Mouse (Mus musculus) C2C12 (cell line): ENCODE results near the gene Kank4. TPM values are rescaled to one million over a fixed set of nuclear protein-coding genes. Genes with fewer than 3 reads are reported as not detected.

ENCODE experiments used
- H3K27me3 ChIP-seq: one replicate; pipeline ENCODE4 v1.6.1; 2011; ENCODE audit not compliant: control insufficient read depth, insufficient read depth, insufficient read length
- H3K36me3 ChIP-seq: one replicate; pipeline ENCODE4 v1.6.1; 2011; ENCODE audit not compliant: control insufficient read depth, insufficient read depth
- H3K4me3 ChIP-seq: one replicate; pipeline ENCODE4 v1.5.1; 2011; ENCODE audit warnings: mild to moderate bottlenecking, control low read depth; ENCODE audit not compliant: poor library complexity, insufficient read depth, severe bottlenecking
- H3K79me2 ChIP-seq: one replicate; pipeline ENCODE4 v1.6.1; 2011; ENCODE audit not compliant: control insufficient read depth, insufficient read depth
- H3K79me3 ChIP-seq: one replicate; pipeline ENCODE4 v1.6.1; 2011; ENCODE audit warnings: low read depth, control low read depth
- H3ac ChIP-seq: one replicate; pipeline ENCODE3; 2011; ENCODE audit warnings: low read depth; ENCODE audit not compliant: control insufficient read depth, insufficient read length
- CEBPB ChIP-seq: IDR thresholded peaks from one replicate; pipeline ENCODE4 v1.6.1; 2011; ENCODE audit warnings: low read depth, mild to moderate bottlenecking, control low read depth, moderate library complexity
- CTCF ChIP-seq: IDR thresholded peaks from one replicate; pipeline ENCODE4 v1.5.1; 2011; ENCODE audit not compliant: control insufficient read depth, insufficient read depth, insufficient read length
- FOSL1 ChIP-seq: IDR thresholded peaks from one replicate; pipeline ENCODE4 v1.8.0; 2011; ENCODE audit warnings: mild to moderate bottlenecking, low read length; ENCODE audit not compliant: poor library complexity, insufficient read depth, severe bottlenecking
- MAX ChIP-seq: IDR thresholded peaks from one replicate; pipeline ENCODE4 v1.6.1; 2011; ENCODE audit warnings: mild to moderate bottlenecking, control low read depth
- MYOD1 ChIP-seq: IDR thresholded peaks from one replicate; pipeline ENCODE4 v1.6.1; 2011; ENCODE audit warnings: low read depth; ENCODE audit not compliant: control insufficient read depth, insufficient read length
- MYOG ChIP-seq: IDR thresholded peaks from one replicate; pipeline ENCODE4 v1.6.1; 2011; ENCODE audit not compliant: control insufficient read depth, insufficient read length; ENCODE audit errors: extremely low read depth
- USF1 ChIP-seq: IDR thresholded peaks from one replicate; pipeline ENCODE4 v1.6.1; 2011; ENCODE audit warnings: low read depth, mild to moderate bottlenecking, control low read depth, moderate library complexity
- polyA plus RNA-seq: library from polyadenylated mRNA; unstranded; fragments of >200 nt; fragmentation: generic; extraction: Trizol; gene quantifications from one replicate; pipeline ENCODE4 v1.2.1, GENCODE M21; 2012; ENCODE audit warnings: missing spikeins

Kank4 gene
- polyA plus RNA-seq, 1 experiment = not detected

DNA sequence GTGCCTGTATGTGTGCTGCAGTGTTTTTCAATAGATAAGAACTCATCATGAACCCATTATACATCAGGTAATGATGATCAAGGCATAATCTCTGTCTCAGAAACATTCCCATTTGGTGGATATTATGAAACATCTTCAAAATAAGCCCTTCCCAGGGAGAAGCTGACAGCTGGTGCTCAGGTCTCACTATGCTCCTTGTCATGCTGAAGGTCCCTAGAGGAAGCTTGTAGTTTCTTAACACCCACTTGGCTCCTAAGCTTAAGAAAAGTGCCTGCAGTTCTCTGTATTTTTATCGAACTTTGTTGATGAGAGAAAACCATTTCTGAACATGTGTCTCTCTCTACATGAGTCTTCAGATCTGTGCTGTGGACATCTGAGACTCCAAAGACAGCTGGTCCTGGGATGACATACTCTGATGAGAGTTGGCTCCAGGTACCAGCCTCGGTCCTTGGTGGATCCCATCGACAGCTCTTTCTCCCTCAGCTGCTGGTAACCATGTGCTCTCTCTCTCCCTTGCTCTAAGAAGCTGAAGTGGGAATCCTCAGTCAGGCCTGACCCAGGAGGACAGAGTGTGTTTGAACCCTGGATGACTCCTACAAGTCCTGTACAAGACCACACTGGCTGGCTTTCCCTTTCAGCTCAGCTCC lies 58.3 kb downstream of the Kank4 start:
- Histone ChIP-seq H3ac (no peak overlapping the region), H3K79me2 (no peaks in the 10 kb centered on the region), H3K4me3 (no peak overlapping the region), H3K79me3 (no peaks in the 10 kb centered on the region), H3K27me3 (no peaks in the 10 kb centered on the region), H3K36me3 (no peaks in the 10 kb centered on the region)
- TF ChIP-seq CEBPB (no peak), MYOD1 (no peak), USF1 (no peak), FOSL1 (no peak), MYOG (no peak), CTCF (no peak), MAX (no peak)

DNA sequence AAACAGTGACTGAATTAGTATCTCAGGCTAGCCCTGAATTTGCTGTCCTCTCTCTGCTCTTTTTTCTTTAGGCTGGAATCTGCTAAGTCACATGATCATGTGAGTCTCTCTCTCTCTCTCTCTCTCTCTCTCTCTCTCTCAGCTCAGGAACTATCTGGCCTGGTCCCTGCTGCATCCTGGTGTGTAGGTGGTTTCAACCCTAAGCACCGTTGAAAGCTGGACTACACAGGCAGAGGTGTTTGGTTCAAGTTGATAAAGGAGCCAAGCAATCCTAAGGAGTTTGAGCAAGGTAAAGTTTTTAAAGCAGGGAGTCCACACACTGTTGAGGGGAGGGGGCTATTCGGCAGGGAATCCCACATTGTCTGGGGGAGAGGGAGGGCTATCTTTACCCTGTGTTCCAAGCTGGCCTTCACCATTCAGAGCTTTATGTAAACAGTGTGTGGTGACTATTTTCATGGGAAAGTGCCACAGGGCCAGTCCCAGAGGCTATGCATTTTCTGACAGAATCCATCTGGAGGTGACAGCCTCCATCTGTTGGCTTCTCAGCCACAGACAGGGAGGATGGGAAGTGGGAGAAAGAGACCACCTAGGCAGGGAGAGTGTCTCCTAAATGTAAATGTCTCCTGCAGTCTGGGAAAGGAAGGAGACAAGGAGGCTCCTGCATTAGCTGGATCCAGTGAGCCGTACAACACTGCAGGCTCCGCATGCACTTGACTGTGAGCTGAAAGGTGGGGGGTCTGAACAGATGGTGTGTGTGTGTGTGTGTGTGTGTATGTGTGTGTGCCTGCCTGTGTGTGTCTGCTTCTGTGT lies 59.1 kb downstream of the Kank4 start:
- H3K36me3 ChIP-seq = no peaks in the 10 kb centered on the region
- no peaks in the 10 kb centered on the region for H3K27me3 ChIP-seq
- TF ChIP-seq USF1 (no peak), MYOG (no peak), MYOD1 (no peak), MAX (no peak), CEBPB (no peak), CTCF (no peak), FOSL1 (no peak)
- no peaks in the 10 kb centered on the region for H3K79me2 ChIP-seq
- no peak overlapping the region for H3ac ChIP-seq
- no peak overlapping the region for H3K4me3 ChIP-seq
- no peaks in the 10 kb centered on the region for H3K79me3 ChIP-seq

DNA sequence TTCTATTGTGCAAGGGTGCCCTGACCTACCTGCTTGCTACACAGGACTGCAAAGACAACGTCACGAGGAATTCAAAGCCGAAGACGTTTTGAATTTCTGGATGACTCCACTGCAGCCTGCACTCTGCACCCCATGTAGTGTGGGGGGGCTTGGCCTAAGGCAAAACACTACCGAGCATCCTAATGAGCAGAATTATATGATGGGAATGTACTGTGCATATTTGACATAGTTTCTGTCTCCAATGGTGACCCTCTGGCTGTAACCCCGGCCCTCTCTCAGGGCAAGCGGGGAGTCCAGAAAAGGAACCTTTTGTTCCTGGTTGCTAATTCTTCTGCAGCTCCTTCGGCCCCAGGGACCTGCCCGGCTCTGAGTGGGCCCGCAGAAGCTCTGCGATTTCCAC lies 61.2 kb downstream of the Kank4 start:
- no peaks in the 10 kb centered on the region for H3K79me2 ChIP-seq
- no peaks in the 10 kb centered on the region for H3K79me3 ChIP-seq
- H3K36me3 ChIP-seq = no peaks in the 10 kb centered on the region
- no peak overlapping the region for H3K4me3 ChIP-seq
- no peaks in the 10 kb centered on the region for H3K27me3 ChIP-seq
- no peak for TF ChIP-seq MYOG
- TF ChIP-seq USF1 = no peak
- no peak for TF ChIP-seq CTCF
- no peak for TF ChIP-seq FOSL1
- no peak for TF ChIP-seq CEBPB
- TF ChIP-seq MAX = no peak
- no peak for TF ChIP-seq MYOD1
- no peak overlapping the region for H3ac ChIP-seq

DNA sequence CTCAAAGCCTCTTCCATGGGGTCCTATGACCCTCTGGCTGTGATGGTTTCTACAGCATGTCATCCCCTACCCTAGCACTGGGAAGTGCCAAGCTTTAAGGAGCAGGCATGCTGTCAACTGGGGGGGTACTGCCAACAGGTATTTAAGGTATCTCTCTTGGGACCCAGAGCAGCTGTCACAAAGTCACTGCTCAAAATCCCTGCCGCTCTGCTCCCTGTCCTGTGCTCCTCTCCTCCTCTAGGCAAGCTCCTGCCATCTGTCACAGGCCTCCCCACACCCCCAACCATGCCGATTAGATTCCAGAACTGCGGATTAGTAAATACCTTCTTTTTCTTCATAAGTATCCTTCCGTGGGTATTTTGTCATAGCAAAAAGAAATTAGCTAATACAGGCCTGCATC lies 62.9 kb downstream of the Kank4 start:
- Histone ChIP-seq H3K27me3 (no peaks in the 10 kb centered on the region), H3K79me3 (no peaks in the 10 kb centered on the region), H3K79me2 (no peaks in the 10 kb centered on the region), H3K4me3 (no peak overlapping the region), H3K36me3 (no peaks in the 10 kb centered on the region), H3ac (no peak overlapping the region)
- TF ChIP-seq FOSL1 (no peak), MAX (no peak), MYOD1 (no peak), USF1 (no peak), CEBPB (no peak), MYOG (no peak), CTCF (no peak)

DNA sequence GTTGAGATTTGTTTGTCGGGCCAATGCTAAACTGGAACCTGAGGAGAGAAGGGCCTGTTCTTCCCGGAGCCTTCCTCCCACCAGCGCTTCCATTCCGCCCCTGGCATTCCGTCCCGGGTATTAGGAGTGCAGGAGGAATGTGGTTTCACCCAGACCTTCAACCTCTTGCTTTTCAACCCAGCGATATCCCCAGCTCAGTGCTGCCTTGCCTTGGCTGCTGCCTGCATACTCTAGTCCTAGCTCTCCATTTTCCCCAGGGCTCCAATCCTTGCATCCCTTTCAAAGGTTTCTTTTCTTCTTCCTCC lies 73.5 kb downstream of the Kank4 start:
- Histone ChIP-seq H3K27me3 (no peaks in the 10 kb centered on the region), H3K4me3 (no peak overlapping the region), H3K79me2 (no peaks in the 10 kb centered on the region), H3K36me3 (no peaks in the 10 kb centered on the region), H3ac (no peak overlapping the region), H3K79me3 (no peaks in the 10 kb centered on the region)
- TF ChIP-seq USF1 = no peak
- TF ChIP-seq MAX = no peak
- no peak for TF ChIP-seq CEBPB
- TF ChIP-seq CTCF = no peak
- TF ChIP-seq FOSL1 = no peak
- TF ChIP-seq MYOG = no peak
- TF ChIP-seq MYOD1 = no peak
